Mouse (Mus musculus) E14TG2a.4 (cell line): Measurements from ENCODE around the gene Slc22a27.

Experiments used
- CTCF ChIP-seq: conservative IDR thresholded peaks from 2 replicates; pipeline ENCODE4 v1.5.1; 2014; ENCODE audit warnings: low read length
- NANOG ChIP-seq: IDR thresholded peaks from 2 replicates; pipeline ENCODE4 v1.6.1; 2014; ENCODE audit warnings: borderline replicate concordance, low read length, mixed read lengths
- POU5F1 ChIP-seq: IDR thresholded peaks from 2 replicates; pipeline ENCODE4 v1.6.1; 2014; ENCODE audit warnings: low read length, borderline replicate concordance

DNA sequence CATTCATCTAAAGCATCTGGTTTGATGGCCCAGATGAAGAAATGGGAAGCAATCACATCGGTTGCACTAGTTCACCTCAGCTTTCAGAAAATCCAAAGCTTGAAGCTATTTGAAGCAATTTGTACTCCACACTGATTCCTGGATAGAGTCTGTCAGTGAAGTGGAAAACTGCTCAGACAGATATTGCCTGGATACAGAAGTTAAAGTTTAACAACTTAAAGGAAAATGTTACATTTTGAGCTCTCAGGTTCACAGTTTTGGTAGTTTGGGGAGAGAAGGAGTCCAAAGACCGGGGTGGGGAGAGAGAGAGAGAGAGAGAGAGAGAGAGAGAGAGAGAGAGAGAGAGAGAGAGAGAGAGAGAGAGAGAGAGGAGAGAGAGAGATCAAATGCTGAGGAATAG lies 2.9 kb upstream of the Slc22a27 start:
- TF ChIP-seq CTCF (no peak), POU5F1 (no peak), NANOG (no peak)
